Mouse (Mus musculus) MEL (cell line): Measurements from ENCODE around the gene Tbx20. TPM values are rescaled to one million over a fixed set of nuclear protein-coding genes. Genes with fewer than 3 reads are reported as not detected.

Experiments used
- DNase-seq: peaks from one replicate; pipeline ENCODE4 v3.0.0; 2011; ENCODE audit warnings: low read depth, low spot score
- H3K27ac ChIP-seq: 2 replicates; pipeline ENCODE4 v1.5.1; 2012; ENCODE audit warnings: low read depth, mild to moderate bottlenecking, control low read depth, low read length, moderate library complexity; ENCODE audit not compliant: control insufficient read depth
- H3K27me3 ChIP-seq, 2 experiments: fragments of 150-350 bp in 1 of 2; sonication (generic) in 1 of 2; 2 replicates each; pipeline ENCODE4 v1.6.1; 2012; ENCODE audit warnings: low read length in 2 of 2, mild to moderate bottlenecking in 2 of 2, improper control_type of control experiment in 1 of 2, moderate library complexity in 1 of 2; ENCODE audit not compliant: insufficient read depth in 2 of 2, control insufficient read depth in 1 of 2
- H3K36me3 ChIP-seq, 2 experiments: 2 replicates each; pipeline ENCODE4 v1.6.1; 2012 to 2014; ENCODE audit warnings: low read length in 2 of 2, improper control_type of control experiment in 1 of 2, inconsistent platforms in 1 of 2, mild to moderate bottlenecking in 1 of 2; ENCODE audit not compliant: insufficient read depth in 2 of 2, control insufficient read depth in 1 of 2
- H3K4me1 ChIP-seq, 2 experiments: fragments of 150-350 bp in 1 of 2; sonication (generic) in 1 of 2; 2 replicates each; pipeline ENCODE4 v1.6.1; 2012; ENCODE audit warnings: low read length in 2 of 2, improper control_type of control experiment in 1 of 2, mild to moderate bottlenecking in 1 of 2; ENCODE audit not compliant: insufficient read depth in 2 of 2, control insufficient read depth in 1 of 2
- H3K4me3 ChIP-seq, 2 experiments: fragments of 150-350 bp in 1 of 2; sonication (generic) in 1 of 2; 2 replicates each; pipeline ENCODE4 v1.5.1; 2012; ENCODE audit warnings: low read depth in 2 of 2, low read length in 2 of 2, mild to moderate bottlenecking in 2 of 2, moderate library complexity in 2 of 2, control low read depth in 1 of 2, improper control_type of control experiment in 1 of 2; ENCODE audit not compliant: control insufficient read depth in 1 of 2, insufficient read depth in 1 of 2
- H3K79me2 ChIP-seq: 2 replicates; pipeline ENCODE4 v1.6.1; 2012; ENCODE audit warnings: mild to moderate bottlenecking, low read length, moderate library complexity; ENCODE audit not compliant: control insufficient read depth, poor library complexity, insufficient read depth
- H3K9ac ChIP-seq: 2 replicates; pipeline ENCODE4 v1.6.1; 2012; ENCODE audit warnings: low read depth, mild to moderate bottlenecking, control low read depth, low read length, moderate library complexity; ENCODE audit not compliant: control insufficient read depth, poor library complexity, severe bottlenecking
- H3K9me3 ChIP-seq: fragments of 150-350 bp; sonication (generic); replicated peaks from 2 replicates; pipeline ENCODE4 v1.6.1; 2012; ENCODE audit warnings: mild to moderate bottlenecking, low read length, improper control_type of control experiment, moderate library complexity; ENCODE audit not compliant: insufficient read depth
- BHLHE40 ChIP-seq: IDR thresholded peaks from 2 replicates; pipeline ENCODE4 v1.6.1; 2012; ENCODE audit warnings: low read depth, mild to moderate bottlenecking, inconsistent platforms, low read length, improper control_type of control experiment, borderline replicate concordance
- CHD1 ChIP-seq: IDR thresholded peaks from 2 replicates; pipeline ENCODE4 v1.6.1; 2012; ENCODE audit warnings: low read depth, mild to moderate bottlenecking, inconsistent platforms, low read length, improper control_type of control experiment
- CHD2 ChIP-seq: IDR thresholded peaks from 2 replicates; pipeline ENCODE4 v1.6.1; 2011; ENCODE audit warnings: low read length, improper control_type of control experiment
- E2F4 ChIP-seq: IDR thresholded peaks from 2 replicates; pipeline ENCODE4 v1.6.1; 2011; ENCODE audit warnings: low read depth, low read length, improper control_type of control experiment, borderline replicate concordance
- EP300 ChIP-seq, 2 experiments: IDR thresholded peaks; 2 replicates each; pipeline ENCODE4 v1.6.1; 2011; ENCODE audit warnings: improper control_type of control experiment in 2 of 2, low read length in 2 of 2, low read depth in 1 of 2, mild to moderate bottlenecking in 1 of 2
- ETS1 ChIP-seq: IDR thresholded peaks from 2 replicates; pipeline ENCODE4 v1.6.1; 2012; ENCODE audit warnings: low read depth, mild to moderate bottlenecking, inconsistent platforms, low read length, improper control_type of control experiment, moderate library complexity
- GATA1 ChIP-seq: IDR thresholded peaks from 2 replicates; pipeline ENCODE4 v1.6.1; 2011; ENCODE audit warnings: low read depth, low read length, improper control_type of control experiment
- HCFC1 ChIP-seq: IDR thresholded peaks from 2 replicates; pipeline ENCODE4 v1.6.1; 2012; ENCODE audit warnings: low read depth, mild to moderate bottlenecking, inconsistent platforms, low read length, improper control_type of control experiment, moderate library complexity
- JUND ChIP-seq: IDR thresholded peaks from 2 replicates; pipeline ENCODE4 v1.6.1; 2011; ENCODE audit warnings: low read depth, mild to moderate bottlenecking, improper control_type of control experiment, low read length
- MAFK ChIP-seq: IDR thresholded peaks from 2 replicates; pipeline ENCODE4 v1.6.1; 2011; ENCODE audit warnings: low read depth, mild to moderate bottlenecking, low read length, improper control_type of control experiment, borderline replicate concordance
- MXI1 ChIP-seq: IDR thresholded peaks from 2 replicates; pipeline ENCODE4 v1.6.1; 2011; ENCODE audit warnings: mild to moderate bottlenecking, low read depth, low read length, improper control_type of control experiment
- MYB ChIP-seq: IDR thresholded peaks from 2 replicates; pipeline ENCODE4 v1.6.1; 2011; ENCODE audit warnings: mild to moderate bottlenecking, low read depth, low read length, improper control_type of control experiment
- MYC ChIP-seq: IDR thresholded peaks from 2 replicates; pipeline ENCODE4 v1.6.1; 2011; ENCODE audit warnings: low read depth, mild to moderate bottlenecking, low read length, improper control_type of control experiment, moderate library complexity
- NRF1 ChIP-seq: IDR thresholded peaks from 2 replicates; pipeline ENCODE4 v1.6.1; 2014; ENCODE audit warnings: low read depth, mild to moderate bottlenecking, inconsistent platforms, low read length, improper control_type of control experiment, moderate library complexity; ENCODE audit not compliant: poor library complexity, insufficient read depth, severe bottlenecking
- POLR2AphosphoS2 ChIP-seq: IDR thresholded peaks from 2 replicates; pipeline ENCODE4 v1.6.1; 2011; ENCODE audit warnings: low read length, improper control_type of control experiment
- POLR2AphosphoS5 ChIP-seq: IDR thresholded peaks from 2 replicates; pipeline ENCODE4 v1.6.1; 2012; ENCODE audit warnings: low read depth, borderline replicate concordance, mild to moderate bottlenecking, inconsistent platforms, low read length, moderate library complexity, mixed read lengths
- RCOR1 ChIP-seq: IDR thresholded peaks from 2 replicates; pipeline ENCODE4 v1.6.1; 2012; ENCODE audit warnings: low read depth, mild to moderate bottlenecking, inconsistent platforms, low read length, improper control_type of control experiment
- TAL1 ChIP-seq: IDR thresholded peaks from 2 replicates; pipeline ENCODE4 v1.6.1; 2012; ENCODE audit warnings: mild to moderate bottlenecking, inconsistent platforms, low read length, moderate library complexity, mixed read lengths
- TBP ChIP-seq: IDR thresholded peaks from 2 replicates; pipeline ENCODE4 v1.8.0; 2011; ENCODE audit warnings: low read depth, low read length, improper control_type of control experiment
- UBTF ChIP-seq: IDR thresholded peaks from 2 replicates; pipeline ENCODE4 v1.6.1; 2012; ENCODE audit warnings: low read depth, mild to moderate bottlenecking, inconsistent platforms, low read length, improper control_type of control experiment, moderate library complexity, borderline replicate concordance; ENCODE audit not compliant: insufficient read depth
- USF1 ChIP-seq: IDR thresholded peaks from 2 replicates; pipeline ENCODE4 v1.6.1; 2014; ENCODE audit warnings: low read depth, mild to moderate bottlenecking, inconsistent platforms, low read length, improper control_type of control experiment, moderate library complexity
- USF2 ChIP-seq, 2 experiments: IDR thresholded peaks; 2 replicates each; pipeline ENCODE4 v1.6.1; 2011 to 2012; ENCODE audit warnings: improper control_type of control experiment in 2 of 2, low read length in 2 of 2, borderline replicate concordance in 1 of 2, inconsistent platforms in 1 of 2, low read depth in 1 of 2, mild to moderate bottlenecking in 1 of 2; ENCODE audit not compliant: insufficient read depth in 1 of 2
- ZC3H11A ChIP-seq: IDR thresholded peaks from 2 replicates; pipeline ENCODE4 v1.6.1; 2012; ENCODE audit warnings: low read depth, mild to moderate bottlenecking, inconsistent platforms, low read length, improper control_type of control experiment
- ZMIZ1 ChIP-seq: IDR thresholded peaks from 2 replicates; pipeline ENCODE4 v1.6.1; 2012; ENCODE audit warnings: low read depth, mild to moderate bottlenecking, inconsistent platforms, low read length, improper control_type of control experiment, moderate library complexity
- polyA plus RNA-seq, 2 experiments: library from polyadenylated mRNA; stranded (reverse) in 1 of 2; unstranded in 1 of 2; fragments of >175 nt in 1 of 2; fragments of >200 nt in 1 of 2; gene quantifications; 2 replicates each; pipeline versions ENCODE4 v1.2.1 to v1.2.4; 2012; ENCODE audit warnings: low replicate concordance in 2 of 2, low read depth in 1 of 2; ENCODE audit not compliant: insufficient read length in 2 of 2, insufficient read depth in 1 of 2, missing spikeins in 1 of 2
- total RNA-seq: library from RNA; depleted of rRNA; stranded (reverse); fragments of 300-350 nt; gene quantifications from 2 replicates; pipeline ENCODE4 v1.2.3, GENCODE M21; 2012

The Tbx20 gene
- total and polyA plus RNA-seq, 3 experiments = not detected

- no peak for DNase-seq
- Histone ChIP-seq H3K9me3 (no peaks in the 10 kb centered on the region), H3K4me1 (no peaks in the 10 kb centered on the region), H3K27ac (no peak overlapping the region), H3K36me3 (no peaks in the 10 kb centered on the region), H3K4me3 (no peak overlapping the region), H3K27me3 (no peaks in the 10 kb centered on the region), H3K9ac (no peak overlapping the region), H3K79me2 (no peaks in the 10 kb centered on the region)
- TF ChIP-seq CHD2 (no peak), ZMIZ1 (no peak), MAFK (no peak), USF2 (IDR thresholded peaks at IDR 0.05; ENCODE audit: borderline replicate concordance in 1 of 2, insufficient read depth in 1 of 2, low read depth in 1 of 2, low read length in 2 of 2) (no peak), E2F4 (no peak), MYC (no peak), MYB (no peak), UBTF (no peak), ETS1 (no peak), GATA1 (no peak), MXI1 (no peak), RCOR1 (no peak), POLR2AphosphoS5 (no peak), NRF1 (no peak), BHLHE40 (no peak), CHD1 (no peak), TAL1 (no peak)
These were observed 3.8 kb downstream of the Tbx20 start for GRCm38 (mm10) chr9:24770149-24770940.

- no peak for DNase-seq
- no peaks in the 10 kb centered on the region for H3K79me2 ChIP-seq
- no peak overlapping the region for H3K27ac ChIP-seq
- TF ChIP-seq POLR2AphosphoS2 = no peak
- no peak for TF ChIP-seq GATA1
- TF ChIP-seq USF1 = no peak
- no peak for TF ChIP-seq POLR2AphosphoS5
- no peak for TF ChIP-seq JUND
- no peak for TF ChIP-seq ZMIZ1
- TF ChIP-seq BHLHE40 = no peak
- TF ChIP-seq TAL1 = no peak
- TF ChIP-seq EP300 (IDR thresholded peaks at IDR 0.05; ENCODE audit: low read depth in 1 of 2, low read length in 2 of 2) = no peak
- no peak for TF ChIP-seq HCFC1
- no peak for TF ChIP-seq ZC3H11A
- TF ChIP-seq ETS1 = no peak
- no peak for TF ChIP-seq TBP
- no peaks in the 10 kb centered on the region for H3K4me1 ChIP-seq
- H3K9ac ChIP-seq = no peak overlapping the region
- no peak overlapping the region for H3K4me3 ChIP-seq
- H3K9me3 ChIP-seq = no peaks in the 10 kb centered on the region
- H3K27me3 ChIP-seq = no peaks in the 10 kb centered on the region
- H3K36me3 ChIP-seq = no peaks in the 10 kb centered on the region
These were observed 4.5 kb downstream of the Tbx20 start for GRCm38 (mm10) chr9:24769611-24770010.
